Mouse (Mus musculus) fibroblast of lung, adult 2 months (primary cell): Measurements from ENCODE around the gene Ttll5.

ENCODE experiments used
- DNase-seq: peaks from one replicate; pipeline ENCODE4 v3.0.0-alpha.2; 2011; ENCODE audit warnings: low read depth

The Ttll5 gene

GRCm38 (mm10) chr12:86012195-86012594 lies 187.7 kb downstream of the Ttll5 start:
- no peak for DNase-seq

DNA sequence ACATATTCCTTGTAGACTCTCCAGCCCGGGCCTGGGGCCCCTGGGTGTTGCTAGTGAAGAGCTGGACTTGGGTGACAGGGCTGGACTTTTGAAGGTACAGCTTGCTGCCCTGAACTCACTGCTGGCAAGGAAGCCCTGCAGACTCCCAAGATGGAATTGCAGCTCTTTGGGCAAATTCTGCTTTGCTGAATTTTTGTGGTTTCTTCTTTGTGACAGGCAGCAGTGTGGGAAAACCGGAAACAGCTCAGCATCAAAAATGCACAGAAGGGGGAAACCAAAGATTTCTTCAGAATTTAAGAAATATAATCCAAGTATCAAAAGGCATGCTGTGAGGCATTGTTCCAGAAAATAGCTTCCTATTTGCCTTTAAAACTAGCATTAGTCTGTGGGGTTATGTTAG lies 189.7 kb downstream of the Ttll5 start:
- peak; percentile 65 for DNase-seq

- DNase-seq: no peak
These were observed 190.2 kb downstream of the Ttll5 start for GRCm38 (mm10) chr12:86014621-86015020.

- DNase-seq: peak; percentile 61
These were observed 190.7 kb downstream of the Ttll5 start for GRCm38 (mm10) chr12:86015114-86015513.

DNA sequence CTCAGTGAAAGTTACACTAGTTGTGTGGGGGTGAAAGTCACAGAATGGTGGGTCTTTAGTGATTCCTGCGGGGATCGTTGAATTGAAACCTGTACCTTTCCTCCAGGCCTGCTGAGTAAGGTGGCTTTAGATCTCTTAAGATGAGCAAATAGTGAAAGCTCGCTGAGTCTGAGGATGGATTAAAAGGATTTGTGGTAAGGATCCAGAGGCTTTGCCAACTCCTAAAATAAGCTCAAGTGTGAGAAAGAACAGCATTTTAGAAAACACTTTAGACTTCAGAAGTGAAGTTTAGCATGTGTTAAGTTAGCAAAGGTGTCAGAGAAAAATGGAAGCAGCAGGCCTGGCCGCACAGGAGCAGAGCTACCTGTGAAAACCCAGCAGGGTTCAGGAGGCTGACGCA lies 192.9 kb downstream of the Ttll5 start:
- no peak for DNase-seq

DNA sequence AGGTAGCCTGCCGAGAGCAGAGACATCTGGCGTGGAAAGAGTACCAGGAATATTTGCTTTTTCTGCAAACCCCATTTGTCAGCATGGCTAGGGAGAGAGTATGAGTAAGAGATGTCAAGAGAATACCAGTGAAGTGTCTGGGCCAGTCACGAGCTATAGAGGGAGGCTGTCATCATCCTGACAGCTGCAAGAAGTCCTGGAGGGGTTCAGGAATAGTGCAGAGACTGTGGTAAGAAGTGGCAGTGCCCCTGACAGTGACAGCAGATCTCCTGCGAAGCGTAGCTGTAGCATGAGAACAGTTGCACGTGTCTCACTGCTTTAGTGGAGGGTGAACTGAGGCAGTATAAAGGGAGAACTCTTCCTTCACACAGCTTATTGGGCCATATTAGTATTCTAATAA lies 197.1 kb downstream of the Ttll5 start:
- no peak for DNase-seq

GRCm38 (mm10) chr12:86022282-86022984 lies 198.0 kb downstream of the Ttll5 start:
- no peak for DNase-seq

DNA sequence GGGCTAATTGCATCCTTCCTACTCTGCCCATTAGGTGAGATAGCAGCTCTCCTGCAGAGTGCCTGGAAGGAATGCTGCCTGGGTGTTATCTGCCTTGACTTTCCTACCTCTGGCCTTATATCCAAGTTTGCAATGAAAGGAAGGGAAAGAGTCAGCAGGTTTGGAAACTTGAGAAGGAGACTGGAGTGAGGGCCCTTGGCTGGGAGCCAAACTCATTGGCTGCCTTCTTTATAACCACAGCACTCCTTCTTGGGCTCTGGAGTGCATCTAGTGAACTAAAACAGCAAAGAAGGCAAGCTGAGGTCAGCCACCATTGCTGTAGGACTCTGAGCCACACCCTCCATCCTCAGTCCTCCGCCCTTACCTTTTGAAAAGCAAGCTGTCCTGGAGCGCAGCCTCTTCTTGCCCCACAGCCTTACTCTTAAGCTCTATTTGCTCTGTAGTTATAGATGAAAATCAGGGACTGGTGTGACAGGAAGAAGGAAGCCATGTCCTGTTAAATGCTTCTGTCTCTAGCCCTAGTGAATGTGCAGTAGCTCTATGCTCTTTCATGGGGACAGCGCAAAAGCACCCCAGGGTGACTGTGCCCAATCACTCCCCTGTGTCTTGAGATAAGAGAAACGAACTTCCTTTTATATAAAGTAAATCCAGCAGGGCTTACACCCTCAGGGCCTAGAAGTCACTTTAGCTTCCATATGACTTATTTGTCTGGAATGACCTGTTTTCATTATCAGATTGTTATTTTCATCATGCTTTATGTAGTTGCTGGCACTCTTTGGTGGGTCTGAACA lies 198.8 kb downstream of the Ttll5 start:
- DNase-seq: peak; percentile 73

- DNase-seq: no peak
These were observed 200.0 kb downstream of the Ttll5 start for GRCm38 (mm10) chr12:86024426-86024825.

DNA sequence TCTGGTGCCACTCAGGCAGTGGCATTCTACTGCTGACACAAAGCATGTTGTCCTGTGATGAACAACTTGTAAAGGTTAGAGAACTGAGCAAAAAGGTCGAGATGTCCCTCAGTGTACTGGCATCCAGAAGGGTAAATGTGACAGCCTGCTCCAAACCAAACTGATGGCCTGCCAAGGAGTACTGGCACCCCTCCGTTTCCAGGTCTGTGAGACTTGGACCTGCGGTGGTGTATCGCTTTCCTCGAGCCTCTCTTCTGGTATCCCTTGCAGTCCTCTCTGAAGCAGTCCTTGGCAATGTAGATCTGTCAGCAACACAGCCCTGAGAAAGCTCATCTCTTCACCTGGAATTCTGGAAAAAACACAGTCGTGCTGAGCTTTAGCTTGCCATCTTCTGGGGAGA lies 201.0 kb downstream of the Ttll5 start:
- DNase-seq: no peak

GRCm38 (mm10) chr12:86027000-86027399 lies 202.5 kb downstream of the Ttll5 start:
- DNase-seq: no peak

GRCm38 (mm10) chr12:86027747-86028146 lies 203.3 kb downstream of the Ttll5 start:
- DNase-seq: no peak

- DNase-seq: no peak
These were observed 206.5 kb downstream of the Ttll5 start for GRCm38 (mm10) chr12:86030932-86031331.

DNA sequence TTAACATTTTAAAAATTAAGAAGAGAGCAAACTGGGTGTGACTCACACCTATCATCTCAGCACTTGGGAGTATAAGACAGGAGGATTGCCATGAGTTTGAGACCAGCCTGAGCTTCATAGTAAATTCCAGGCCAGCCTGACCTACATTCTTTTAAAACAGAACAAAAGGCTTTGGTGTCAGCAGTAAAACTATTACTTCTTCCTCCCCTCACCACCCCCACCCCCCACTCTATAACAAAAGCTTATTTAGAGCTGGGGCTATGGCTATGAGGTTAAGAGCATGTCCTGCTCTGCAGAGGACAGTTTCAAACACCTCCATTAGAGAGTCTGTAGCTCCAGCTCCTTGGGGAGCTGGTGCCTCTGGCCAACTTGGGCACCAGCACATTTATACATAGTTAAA lies 211.1 kb downstream of the Ttll5 start:
- no peak for DNase-seq

DNA sequence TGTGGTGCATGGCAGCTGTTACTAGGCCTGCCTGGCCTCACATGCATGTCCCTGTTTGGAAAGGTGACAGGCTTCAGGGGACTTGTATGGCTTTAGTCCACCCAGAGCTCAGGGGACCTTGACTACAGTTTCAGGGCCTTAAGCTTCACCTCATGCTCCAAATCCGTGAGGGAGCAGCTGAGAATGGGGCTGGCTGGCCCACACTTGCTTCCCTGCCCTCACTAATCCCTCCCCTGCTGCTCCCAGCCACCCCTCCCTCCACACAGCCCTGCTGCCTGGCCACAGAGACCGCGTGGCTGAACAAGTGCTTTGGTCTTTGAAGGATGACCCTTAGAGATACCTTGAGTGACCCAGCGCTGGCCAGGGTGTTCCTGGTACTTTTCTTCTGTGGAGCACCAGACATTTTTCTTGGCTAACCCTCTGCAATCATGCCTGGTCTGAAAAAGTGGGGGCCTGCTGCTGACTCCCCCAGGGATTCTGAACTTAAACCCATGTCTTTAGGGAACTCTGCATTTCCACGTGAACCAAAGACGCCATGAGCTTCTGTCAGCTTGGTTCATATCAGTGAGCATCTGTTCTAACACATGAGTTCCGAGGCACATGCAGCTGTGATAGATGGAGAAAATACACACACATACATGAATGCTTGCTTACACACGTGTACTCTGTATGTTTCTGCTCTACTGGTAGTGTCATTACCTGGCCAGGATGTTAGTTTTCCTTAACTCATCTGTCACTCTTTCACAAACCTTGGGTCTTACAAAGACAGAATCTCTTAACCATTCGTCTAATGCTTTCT lies 212.1 kb downstream of the Ttll5 start:
- no peak for DNase-seq

- DNase-seq: no peak
These were observed 212.9 kb downstream of the Ttll5 start for GRCm38 (mm10) chr12:86037235-86037921.

DNA sequence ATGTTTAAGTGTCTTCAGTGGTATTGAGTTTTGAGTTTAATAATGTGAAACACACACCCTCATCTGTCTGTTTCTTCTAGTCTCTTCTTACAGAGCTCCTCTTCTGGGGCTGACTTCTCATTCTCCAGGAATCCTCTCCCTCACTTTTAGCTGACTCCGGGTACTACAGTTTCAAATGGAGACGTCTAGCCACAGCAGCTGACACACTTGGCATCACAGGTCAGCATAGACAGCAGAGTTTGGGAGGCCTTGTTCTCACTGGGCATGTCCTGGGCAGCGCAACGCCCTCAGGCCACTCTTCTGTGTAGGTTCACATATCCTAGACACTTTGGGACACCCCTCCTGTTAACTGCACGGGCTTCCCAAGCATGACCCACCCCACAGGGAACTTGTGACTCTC lies 214.6 kb downstream of the Ttll5 start:
- no peak for DNase-seq

DNA sequence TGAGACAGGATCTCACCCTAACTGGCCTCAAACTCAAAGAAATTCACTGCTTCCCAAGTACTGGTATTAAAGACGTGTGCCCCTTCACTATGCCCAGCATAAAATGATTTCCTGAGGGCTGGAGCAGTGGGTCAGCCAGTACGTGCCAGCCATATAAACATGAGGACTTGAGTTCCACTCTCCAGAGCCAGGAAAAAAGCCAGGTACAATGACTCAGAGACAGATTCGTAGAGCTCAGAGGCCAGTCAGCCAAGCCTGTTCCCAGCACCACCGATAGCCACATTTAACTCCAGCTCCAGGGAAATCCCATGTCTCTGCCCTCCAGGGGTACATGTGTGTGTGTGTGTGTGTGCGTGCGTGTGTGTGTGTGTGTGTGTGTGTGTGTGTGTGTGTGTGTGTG lies 215.3 kb downstream of the Ttll5 start:
- DNase-seq: no peak

DNA sequence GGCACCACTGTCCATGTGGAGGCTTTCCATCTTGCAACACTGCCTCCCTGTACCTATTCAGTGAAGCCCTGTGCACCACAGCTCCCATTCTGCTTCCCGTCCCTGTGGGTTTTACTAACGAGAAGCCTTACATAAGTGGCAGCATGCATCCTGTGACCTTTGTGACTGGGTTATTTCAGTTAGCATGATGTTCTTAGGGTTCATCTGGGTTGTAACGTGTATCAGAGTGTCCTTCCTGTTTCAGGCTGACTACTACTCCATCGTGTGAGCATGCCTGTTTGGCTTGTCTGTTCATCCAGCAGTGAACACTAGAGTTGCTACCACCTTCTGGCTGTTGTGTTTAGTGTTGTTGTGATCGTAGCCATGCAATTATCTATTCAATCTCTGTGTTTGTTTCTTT lies 221.7 kb downstream of the Ttll5 start:
- DNase-seq: no peak

- DNase-seq: no peak
These were observed 222.3 kb downstream of the Ttll5 start for GRCm38 (mm10) chr12:86046776-86047175.

DNA sequence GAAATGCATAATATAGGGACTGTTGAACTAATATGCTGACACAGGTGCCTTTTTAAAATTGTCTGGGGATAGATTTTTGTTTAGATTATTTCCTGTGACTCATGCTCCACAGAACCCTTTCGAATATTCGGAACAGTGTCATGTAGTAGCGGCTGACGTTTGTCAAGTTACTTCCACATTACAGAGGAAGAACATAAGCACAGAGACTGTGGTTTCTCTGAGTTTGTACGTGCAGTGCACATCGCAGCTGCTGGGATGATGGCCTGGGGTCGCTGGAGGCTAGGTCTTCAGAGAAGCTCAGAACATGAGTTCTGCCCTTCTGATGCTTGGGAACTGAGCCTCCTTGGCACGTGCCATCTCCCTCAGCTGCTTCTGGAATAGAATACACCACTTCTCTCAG lies 222.9 kb downstream of the Ttll5 start:
- no peak for DNase-seq

- no peak for DNase-seq
These were observed 225.4 kb downstream of the Ttll5 start for GRCm38 (mm10) chr12:86049813-86050212.
